Mouse (Mus musculus) spleen, postnatal 14 days (tissue): ENCODE data around the gene Kantr.
"Not testable (repeated sequence)": the region's sequence is repeated elsewhere in the genome, so short reads cannot be mapped to it uniquely, and the experiment has no call there.

Experiments used
- DNase-seq, 2 experiments: peaks; one replicate each; pipeline ENCODE4 v3.0.0; 2021 to 2022; ENCODE audit warnings: low spot score in 2 of 2

The Kantr gene

DNA sequence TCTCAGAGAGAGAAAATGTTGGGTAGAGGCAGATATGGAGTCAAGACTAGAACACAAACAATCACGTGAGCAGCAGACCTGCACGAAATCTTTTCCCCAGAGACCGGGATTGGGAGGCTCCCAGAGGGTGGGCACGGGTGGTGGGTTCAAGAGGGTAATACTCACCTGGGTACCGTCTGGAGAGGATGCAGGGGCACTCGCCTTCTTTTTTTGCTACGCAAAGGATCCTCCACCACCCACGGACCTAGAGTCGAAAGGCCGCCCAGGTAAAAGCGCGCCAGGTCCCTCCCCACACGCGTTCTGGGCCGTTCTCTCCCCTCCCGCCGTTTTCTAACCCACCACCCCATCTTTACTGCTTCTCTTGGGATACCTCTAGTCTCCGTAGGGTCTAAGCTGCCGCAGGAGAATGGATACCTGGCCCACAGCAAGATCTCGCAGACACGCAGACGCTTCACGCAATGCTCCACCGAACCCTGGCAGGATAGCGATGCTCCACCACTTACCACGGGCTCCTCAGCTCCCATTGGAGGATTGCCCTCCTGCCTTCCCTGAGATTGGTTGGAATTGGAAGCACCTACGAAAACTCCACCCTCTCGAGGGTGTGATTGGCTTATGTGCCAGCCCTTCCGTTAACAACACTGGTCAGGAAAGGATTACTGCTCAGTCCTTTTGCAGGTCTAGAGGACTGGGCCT, at the start of gene Kantr:
Kantr (minus strand) TSS at position 500 of the 693 bp plus-strand sequence.
- DNase-seq: peak; percentile 44 to 50

DNA sequence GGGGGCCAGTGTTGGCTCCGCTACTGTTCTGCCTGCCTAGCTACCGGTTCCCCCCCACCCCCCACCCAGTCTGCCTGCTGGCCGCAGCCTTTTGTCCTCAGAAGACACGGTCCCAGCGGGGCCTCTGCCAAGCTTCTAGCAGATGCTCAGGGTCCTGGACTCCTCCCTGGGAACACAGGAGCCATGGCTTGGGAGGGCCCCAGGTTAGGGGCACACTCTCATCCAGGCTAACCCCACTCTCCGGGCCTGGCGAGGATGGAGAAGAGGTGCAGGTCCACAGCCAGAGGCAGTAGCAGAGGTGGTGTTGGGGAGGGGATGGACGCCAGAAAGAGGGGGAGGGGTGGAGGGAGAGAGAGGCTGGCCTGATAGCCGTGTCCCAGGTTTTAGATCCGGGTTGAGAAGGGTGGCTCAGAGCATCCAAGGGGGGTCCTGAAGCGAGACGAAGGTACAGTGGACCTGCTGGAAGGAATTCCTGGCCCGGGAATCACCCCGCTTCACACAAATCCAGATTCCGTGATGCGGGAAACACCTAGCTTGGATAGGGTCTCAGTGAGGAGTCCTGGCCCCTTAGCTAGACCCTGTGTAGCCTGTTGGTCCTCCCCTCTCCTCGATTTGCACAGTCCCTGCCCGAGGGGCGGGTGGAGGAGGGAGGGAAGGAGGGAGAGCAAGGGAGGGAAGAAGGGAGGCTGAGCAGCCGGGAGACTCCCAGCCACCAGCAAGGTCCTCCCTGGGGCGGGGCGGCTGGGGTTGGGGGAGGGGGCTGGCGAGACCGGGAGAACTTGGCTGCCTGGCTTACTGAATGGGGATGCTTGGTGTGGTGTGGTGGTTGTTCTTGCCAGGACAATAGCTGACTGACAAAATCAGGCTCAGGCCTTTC, 41.3 kb upstream of the Kantr start, which contains the start of gene Gpr173:
Gpr173 (minus strand) TSS at position 308 of the 877 bp plus-strand sequence.
- no peak for DNase-seq

DNA sequence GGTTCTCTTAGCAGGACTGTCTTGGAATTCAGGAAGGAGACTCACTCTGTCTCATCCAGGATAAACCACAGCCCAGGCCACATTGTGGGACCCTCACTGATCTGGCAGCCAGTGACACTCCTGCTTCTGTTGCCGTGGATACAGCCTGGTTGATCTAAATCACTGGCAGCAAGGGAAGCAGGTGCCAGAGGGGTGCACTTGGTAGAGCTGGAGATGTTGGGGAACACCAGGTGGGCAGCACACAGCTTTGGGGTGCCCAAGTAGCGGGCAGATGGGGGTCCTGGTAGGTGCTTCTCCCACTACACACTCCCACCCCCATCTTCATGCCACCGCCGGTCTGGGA, 40.7 kb upstream of the Kantr start:
- no peak for DNase-seq

DNA sequence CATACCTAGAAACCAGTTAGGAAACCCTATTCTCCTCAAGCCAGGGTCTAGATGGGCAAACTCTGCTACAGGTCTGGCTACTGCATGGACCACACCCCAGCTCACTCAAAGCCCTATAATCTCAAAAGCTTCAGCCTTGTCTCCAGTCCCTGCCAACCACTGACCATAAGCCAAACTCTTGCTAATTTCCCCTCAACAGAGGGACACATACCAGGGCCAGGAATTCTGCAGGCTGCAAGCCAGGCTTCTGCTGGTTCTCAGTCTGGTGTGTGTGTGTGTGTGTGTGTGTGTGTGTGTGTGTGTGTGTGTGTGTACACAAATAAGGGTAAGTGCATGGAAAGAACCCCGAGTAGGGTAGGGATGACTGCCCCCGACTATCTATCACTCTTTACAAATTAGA, 39.1 kb upstream of the Kantr start:
- DNase-seq: no peak

DNA sequence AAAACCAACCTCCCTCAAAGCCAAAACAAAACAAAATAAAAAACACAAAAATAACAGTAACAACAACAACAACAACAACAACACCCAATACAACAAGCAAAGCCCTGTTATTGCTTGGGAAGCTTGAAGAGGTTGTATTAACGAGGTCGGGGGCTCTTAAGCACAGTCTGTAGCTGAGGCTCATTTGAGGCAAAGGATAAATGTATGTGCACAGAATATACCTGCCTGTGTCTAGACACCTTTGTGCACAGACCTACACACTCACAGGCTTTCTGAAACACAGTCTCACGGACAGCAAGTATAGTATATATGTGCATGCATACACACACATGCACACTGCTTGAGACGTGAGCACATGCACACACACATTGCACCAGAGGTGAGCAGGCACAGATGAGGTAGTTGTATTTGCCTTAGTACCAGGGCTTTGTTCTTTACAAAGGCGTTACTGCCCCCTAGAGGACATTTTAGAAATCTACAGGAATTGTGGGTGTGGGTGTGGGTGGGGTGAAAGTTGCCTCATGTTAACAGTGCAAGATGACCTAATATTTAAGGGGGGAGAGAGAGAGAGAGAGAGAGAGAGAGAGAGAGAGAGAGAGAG, 25.4 kb upstream of the Kantr start:
- DNase-seq: no peak

DNA sequence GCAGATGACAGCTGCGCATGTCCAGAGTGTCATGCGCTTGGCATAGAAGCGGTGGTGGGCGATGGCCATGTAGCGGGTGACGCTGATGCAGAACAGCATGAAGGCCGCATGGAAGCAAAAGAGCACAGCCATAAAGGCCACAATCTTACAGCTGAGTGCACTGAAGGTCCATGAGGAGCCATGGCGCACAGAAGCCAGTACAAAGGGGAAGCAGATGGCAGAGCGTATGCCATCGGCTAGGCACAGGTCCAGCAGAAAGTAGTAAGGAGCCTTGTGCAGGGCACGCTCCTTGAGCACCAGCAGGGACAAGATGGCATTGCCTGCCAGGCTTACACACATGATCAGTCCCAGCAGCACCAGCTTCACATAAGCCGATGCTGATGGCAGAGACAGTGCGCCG, 19.7 kb upstream of the Kantr start:
- DNase-seq: no peak

DNA sequence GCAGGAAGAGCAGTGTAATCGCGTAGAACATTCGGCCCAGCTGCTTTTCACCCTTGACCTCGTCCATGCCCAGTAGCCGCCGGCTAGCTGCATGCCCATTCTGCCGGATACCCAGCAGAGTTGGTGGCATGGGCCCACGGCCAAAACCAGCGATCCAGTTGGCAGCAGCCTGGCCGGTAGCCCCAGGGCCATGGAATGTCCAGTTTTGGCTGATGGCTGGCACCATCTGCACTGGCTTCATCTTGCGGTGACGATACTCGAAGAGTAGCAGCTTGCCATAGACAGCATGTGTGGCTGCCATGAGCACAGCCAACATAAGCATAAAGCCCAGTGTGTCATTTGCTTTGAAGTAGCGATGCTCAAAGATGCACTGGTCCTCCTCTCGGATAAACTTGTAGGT, 19.3 kb upstream of the Kantr start:
- no peak for DNase-seq

DNA sequence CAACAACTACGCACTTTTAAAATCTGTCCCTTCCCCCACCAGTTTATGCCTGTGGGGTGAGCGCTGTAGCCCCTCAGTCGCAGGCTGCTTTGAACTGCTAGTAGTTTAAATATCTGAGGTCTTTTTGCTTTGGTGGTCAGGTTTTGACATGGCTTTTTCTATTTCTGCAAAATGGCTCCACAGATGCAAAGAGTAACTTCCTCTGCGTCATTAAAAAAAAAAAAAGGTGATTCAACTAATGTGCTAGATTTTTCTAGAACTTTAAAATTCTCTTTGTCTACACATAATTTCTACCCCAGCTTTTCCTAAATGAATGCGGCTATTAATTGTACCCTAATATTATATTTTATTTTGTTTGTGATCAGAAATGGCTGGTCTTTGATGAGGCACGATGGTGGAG, 15.6 kb upstream of the Kantr start:
- DNase-seq: no peak

DNA sequence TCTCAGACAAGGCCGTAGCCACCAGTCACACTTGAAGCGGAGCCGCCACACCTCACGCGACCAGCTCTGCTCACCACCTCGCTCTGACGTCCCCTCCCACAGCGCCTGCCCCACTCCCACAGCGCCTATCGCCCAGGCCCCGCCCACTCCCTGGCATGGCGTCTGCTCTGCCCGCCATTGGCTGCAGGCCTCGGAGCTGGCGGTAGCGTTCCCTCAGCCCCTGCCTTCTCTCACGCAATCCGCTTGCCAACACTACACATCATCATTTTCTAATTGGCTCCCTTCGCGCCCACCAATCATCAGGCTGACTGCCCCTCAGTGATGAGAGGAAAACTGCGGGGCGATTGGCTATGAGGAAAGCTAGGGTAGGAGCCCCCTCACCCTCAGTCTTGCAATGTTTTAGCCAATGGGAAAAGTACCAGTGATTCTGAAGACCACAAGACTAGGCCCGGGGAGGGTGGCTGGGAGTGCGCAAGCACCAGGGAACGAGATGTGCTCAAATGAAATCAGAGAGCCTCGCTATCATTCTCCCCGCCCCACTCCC, 15.1 kb upstream of the Kantr start, which contains the start of gene Tspyl2:
Tspyl2 (minus strand) TSS at position 68 of the 544 bp plus-strand sequence.
- peak; percentile 72 to 81 for DNase-seq

DNA sequence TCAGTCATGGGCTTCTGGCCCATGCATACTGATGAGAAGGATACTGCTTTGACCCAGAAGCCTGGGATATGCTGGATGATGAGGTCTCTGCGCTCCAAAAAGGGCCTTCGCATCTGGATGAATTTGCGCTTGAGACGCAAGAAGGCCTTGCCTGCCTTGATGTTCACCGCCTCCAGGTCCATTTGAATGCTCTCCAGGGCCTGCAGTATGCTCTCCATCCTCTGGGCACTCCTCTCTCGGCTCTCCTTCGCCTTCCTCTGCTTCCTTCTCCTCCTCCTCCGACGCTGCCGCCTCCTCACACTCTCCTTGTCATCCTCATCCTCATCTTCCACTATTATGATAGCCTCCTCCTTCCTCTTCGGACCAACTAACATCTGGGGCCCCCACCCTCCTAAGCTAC, 14.2 kb upstream of the Kantr start:
- no peak for DNase-seq

DNA sequence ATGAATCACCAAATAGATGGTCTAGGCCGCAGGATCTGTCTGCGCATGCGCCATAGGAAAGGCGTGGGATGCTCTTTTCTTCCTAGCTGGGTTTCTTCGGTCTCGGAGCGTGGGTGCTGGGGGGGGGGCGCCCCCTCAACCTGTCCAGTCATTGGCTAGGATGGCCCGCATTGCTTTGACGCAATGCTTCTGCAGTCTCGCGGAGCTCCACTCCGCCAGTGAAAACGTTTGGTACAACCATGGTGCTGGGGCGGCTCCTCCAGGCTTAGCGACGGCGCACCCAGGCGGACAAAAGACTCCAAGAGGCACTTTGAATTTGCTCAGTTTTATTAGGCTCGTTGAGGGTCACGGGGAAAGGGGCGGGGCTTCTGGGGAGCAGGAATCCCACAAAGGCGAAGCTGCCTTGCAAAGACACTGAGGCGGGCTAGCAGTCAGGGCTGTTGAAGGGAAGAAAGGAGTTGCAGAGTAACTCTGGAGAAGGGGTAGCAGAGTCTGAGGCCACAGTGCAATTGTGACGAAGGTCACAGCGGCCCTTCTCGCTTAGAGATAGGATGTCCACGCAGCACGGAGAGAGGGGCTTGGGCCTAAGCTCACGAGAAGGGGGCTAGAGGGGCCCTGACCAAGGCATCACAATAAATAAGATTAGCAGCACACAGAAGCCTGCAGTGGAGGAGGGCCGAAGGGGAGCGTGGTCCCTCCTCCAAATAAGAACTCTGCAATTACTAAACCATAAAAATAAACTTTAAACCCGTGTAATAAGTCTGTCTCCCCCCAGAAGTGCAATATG, 9.4 kb upstream of the Kantr start:
- DNase-seq: peak; percentile 46 to 52

DNA sequence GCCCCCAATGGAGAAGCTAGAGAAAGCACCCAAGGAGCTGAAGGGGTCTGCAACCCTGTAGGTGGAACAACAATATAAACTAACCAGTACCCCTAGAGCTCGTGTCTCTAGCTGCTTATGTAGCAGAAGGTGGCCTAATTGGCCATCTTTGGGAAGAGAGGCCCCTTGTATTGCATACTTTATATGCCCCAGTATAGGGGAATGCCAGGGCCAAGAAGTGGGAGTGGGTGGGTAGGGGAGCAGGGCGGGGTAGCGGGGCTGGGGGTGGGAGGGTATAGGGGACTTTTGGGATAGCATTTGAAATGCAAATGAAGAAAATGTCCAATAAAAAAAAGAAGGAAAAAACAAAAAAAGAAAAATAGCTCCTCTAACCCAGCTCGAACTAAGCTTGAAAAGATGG, 8.8 kb upstream of the Kantr start:
- not testable (repeated sequence) for DNase-seq

DNA sequence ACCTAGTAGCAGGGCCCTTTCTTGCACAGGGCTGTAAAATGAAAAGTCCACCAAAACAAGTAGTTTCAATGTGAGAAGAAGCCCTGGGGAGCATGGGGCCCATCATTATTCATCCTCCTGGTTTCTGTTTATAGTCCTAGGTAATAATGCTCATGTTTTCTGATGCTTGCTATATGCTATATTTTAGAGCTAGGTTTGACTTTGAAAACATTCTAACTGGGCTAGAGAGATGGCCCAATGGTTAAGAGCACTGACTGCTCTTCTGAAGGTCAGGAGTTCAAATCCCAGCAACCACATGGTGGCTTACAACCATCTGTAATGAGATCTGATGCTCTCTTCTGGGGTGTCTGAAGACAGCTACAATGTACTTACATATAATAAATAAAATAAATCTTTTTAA, 2.1 kb upstream of the Kantr start:
- DNase-seq: not testable (repeated sequence)

DNA sequence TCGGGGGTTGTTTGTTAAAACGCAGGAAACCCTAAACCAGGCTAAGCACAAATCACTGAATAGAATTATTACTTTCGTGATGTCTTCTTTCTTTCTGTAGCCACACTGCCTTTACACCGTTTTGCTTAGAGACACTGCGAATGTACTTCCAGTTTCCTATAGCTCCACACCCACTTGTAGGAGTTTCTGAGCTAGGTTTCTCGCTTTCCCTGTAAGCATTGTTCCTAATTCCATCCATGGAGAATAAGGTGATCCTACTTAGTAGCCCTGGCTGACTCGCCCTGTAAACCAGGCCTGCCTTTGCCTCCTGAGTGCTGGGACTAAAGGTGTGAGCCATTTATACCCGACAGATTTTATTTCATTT, 376 bp upstream of the Kantr start:
- DNase-seq: no peak

DNA sequence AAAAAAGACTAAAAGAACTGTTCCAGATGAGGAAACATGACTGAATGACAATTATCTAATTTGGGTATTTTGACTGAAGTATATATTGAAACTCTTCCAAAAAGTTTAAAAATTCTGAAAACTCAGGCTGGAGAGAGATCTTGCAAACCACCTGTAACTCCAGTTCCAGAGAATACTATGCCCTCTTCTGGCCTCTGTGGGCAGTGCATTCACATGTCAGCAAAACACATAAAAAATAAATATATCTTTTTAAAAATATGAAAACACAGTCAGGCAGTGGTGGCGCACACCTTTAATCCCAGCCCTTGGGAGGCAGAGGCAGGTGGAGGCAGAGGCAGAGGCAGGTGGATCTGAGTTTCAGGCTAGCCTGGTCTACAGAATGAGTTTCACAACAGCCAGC, 3.7 kb downstream of the Kantr start:
- DNase-seq: peak in 1 of 2 experiments; percentile 22

DNA sequence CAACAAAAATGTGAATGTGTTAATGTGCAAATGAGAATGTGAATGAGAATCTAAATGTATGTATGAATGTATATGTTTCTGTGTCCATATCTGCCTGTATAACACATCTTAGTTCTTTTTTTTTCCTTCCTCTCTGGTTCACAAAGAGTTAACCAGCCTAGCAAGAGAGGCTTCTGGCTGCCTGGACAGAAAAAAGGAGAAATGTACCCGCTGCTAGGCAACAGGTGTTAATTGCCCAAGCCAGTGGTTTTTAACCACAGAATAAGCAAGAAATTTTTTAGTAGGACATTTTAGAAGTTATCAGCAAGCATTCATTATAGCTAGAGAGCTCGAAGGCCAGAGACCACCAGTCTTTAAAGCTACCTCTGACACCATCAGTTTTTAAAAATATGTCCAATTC, 4.5 kb downstream of the Kantr start:
- DNase-seq: no peak

DNA sequence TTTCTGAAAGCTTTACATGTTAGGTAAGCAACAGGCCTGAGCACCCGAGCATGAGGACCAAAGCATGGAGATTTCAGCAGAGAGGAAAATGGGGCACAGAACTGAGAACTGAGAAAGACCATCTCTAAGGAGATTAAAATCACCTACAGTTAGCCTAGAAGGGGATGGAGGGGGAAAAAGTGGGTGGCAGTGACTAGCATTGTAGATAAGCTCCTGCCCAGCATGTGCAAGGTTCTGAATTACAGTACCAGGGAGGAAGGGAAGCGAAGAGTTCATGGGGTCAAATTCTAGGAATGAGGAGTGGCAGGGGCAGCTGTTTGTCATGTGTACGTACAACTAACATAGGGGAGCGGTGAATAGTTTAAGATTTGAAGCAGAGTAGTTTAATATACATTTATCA, 6.8 kb downstream of the Kantr start:
- DNase-seq: no peak

DNA sequence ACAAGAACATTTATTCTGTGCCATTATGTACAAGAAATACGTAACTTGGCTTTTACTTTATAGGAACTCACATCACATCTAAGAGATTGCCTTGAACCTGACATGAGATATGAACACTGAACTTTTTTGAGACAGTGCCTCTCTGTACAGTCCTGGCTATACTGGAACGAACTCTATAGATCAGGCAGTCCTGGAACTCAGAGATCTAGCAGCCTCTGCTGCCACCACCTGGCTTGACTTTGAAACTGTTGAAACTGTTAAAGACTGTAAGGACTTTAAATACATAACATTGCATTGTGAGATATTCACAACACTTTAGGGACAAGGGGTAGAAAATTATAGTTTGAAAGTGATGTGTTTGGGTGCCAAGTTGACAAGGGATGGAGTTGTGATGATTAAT, 19.4 kb downstream of the Kantr start:
- DNase-seq: peak; percentile 13 to 53

DNA sequence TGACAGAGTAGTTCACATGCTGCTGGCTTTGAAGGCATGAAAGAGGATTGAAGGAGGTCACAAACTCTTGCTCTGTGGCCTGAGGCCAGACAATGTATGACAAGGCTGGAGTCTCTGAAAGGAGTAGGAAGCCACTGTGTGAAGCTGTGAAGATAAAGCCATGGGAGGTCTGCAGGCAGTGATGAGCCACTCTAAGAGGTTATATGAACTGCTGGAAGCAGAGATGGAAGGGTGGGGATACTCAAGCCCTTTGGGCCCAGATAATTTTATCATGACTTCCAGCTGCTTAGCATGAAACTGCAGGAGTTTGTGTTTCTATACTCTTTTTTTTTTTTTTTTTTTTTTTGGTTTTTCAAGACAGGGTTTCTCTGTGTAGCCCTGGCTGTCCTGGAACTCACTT, 19.9 kb downstream of the Kantr start:
- peak; percentile 7 to 28 for DNase-seq

DNA sequence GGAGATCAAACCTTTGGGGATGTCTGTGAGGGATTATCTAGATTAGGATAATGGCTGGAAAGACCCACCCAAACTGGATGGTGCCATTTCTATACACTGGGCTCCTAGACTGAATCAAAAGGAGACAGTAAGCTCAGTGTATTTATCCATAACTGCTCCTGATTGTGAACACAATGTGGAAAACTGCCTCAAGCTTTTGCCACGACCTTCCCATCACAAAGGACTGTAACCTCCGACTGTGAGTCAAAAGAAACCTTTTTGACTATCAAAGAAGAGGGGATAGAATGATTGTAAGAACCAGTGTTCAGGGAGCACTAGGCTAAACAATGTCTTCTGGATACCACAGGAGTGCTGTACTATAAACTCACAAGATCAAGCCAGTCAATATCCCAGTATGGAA, 21.1 kb downstream of the Kantr start:
- no peak for DNase-seq

DNA sequence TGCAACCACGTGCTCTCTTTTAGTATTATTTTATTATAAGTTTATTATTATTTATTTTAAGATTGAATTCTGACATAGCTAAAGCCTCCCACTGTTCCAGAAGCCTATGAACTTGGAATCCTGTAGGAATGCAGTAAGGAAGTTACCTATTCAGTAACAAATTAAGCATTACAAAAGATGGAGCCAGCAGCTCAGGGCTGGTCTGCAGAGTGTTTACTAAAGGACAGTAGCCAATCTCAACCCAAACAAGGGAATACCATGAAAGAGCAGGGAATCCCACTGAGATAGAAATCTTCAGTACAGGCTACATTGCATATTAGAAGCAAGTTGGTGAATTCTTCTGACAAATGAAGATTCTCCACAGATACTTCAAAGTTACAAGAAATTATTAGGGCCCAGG, 40.3 kb downstream of the Kantr start:
- not testable (repeated sequence) for DNase-seq

DNA sequence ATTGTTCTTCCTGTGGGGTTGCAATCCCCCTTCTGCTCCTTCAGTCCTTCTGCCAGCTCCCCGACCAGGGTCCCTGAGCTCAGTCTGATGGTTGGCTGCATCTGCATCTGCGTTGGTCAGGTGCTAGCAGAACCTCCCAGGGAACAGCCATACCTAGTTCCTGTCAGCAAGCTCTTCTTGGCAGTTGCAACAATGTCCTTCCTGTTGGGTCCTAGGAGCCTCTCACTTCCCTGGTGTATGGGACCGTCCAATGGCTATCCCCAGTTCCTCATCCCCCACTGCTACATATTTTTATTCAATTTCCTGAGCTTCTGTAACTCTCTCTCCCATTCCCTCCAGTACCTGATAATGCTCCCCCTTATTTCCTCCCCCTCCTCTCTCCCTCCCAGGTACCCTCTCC, 42.5 kb downstream of the Kantr start:
- no peak for DNase-seq
